Mouse (Mus musculus) spleen, adult 2 months (tissue): ENCODE results near the gene Mrpl55. TPM values are rescaled to one million over a fixed set of nuclear protein-coding genes. Genes with fewer than 3 reads are reported as not detected.

Source experiments
- DNase-seq, 2 experiments: peaks; one replicate each; pipeline versions ENCODE4 v3.0.0 to v3.0.0-alpha.2; 2012 to 2021; ENCODE audit warnings: low spot score in 2 of 2, low read depth in 1 of 2
- H3K27ac ChIP-seq: fragments of 200-500 bp; 2 replicates; pipeline ENCODE4 v1.5.1; 2012; ENCODE audit warnings: low read length, inconsistent platforms; ENCODE audit not compliant: insufficient read depth
- H3K27me3 ChIP-seq: fragments of 200-500 bp; 2 replicates; pipeline ENCODE4 v1.6.1; 2012; ENCODE audit warnings: mild to moderate bottlenecking, moderate library complexity, low read length, inconsistent platforms; ENCODE audit not compliant: control insufficient read depth, insufficient read depth
- H3K36me3 ChIP-seq: fragments of 200-500 bp; 2 replicates; pipeline ENCODE4 v1.6.1; 2012; ENCODE audit warnings: mild to moderate bottlenecking, low read length, inconsistent platforms; ENCODE audit not compliant: control insufficient read depth, insufficient read depth
- H3K4me1 ChIP-seq: fragments of 200-500 bp; 2 replicates; pipeline ENCODE4 v1.6.1; 2011; ENCODE audit warnings: inconsistent platforms; ENCODE audit not compliant: control insufficient read depth, insufficient read depth, insufficient read length
- H3K4me3 ChIP-seq: fragments of 200-500 bp; 2 replicates; pipeline ENCODE4 v1.5.1; 2011; ENCODE audit warnings: mild to moderate bottlenecking, inconsistent platforms; ENCODE audit not compliant: insufficient read depth, insufficient read length; ENCODE audit errors: extremely low read depth
- CTCF ChIP-seq: fragments of 200-500 bp; IDR thresholded peaks from 2 replicates; pipeline ENCODE4 v1.5.1; 2011; ENCODE audit warnings: mild to moderate bottlenecking, inconsistent platforms; ENCODE audit not compliant: insufficient read depth, insufficient read length, insufficient replicate concordance; ENCODE audit errors: extremely low read depth
- POLR2A ChIP-seq: fragments of 200-500 bp; IDR thresholded peaks from 2 replicates; pipeline ENCODE4 v1.6.1; 2011; ENCODE audit warnings: low read depth, low read length, inconsistent platforms
- WGBS: fragments of 180-500 bp; shearing (Covaris S2); methylation state at CpG from one replicate; pipeline ENCODE4 v1.1.7; 2018; 5-methylcytosine and 5-hydroxymethylcytosine counted together
- polyA plus RNA-seq: library from polyadenylated mRNA; depleted of rRNA; stranded (reverse); fragments of >200 nt; gene quantifications from 2 replicates; pipeline ENCODE4 v1.2.3, GENCODE M21; 2012

The Mrpl55 gene
- polyA plus RNA-seq, 1 experiment: 16.1 TPM

DNA sequence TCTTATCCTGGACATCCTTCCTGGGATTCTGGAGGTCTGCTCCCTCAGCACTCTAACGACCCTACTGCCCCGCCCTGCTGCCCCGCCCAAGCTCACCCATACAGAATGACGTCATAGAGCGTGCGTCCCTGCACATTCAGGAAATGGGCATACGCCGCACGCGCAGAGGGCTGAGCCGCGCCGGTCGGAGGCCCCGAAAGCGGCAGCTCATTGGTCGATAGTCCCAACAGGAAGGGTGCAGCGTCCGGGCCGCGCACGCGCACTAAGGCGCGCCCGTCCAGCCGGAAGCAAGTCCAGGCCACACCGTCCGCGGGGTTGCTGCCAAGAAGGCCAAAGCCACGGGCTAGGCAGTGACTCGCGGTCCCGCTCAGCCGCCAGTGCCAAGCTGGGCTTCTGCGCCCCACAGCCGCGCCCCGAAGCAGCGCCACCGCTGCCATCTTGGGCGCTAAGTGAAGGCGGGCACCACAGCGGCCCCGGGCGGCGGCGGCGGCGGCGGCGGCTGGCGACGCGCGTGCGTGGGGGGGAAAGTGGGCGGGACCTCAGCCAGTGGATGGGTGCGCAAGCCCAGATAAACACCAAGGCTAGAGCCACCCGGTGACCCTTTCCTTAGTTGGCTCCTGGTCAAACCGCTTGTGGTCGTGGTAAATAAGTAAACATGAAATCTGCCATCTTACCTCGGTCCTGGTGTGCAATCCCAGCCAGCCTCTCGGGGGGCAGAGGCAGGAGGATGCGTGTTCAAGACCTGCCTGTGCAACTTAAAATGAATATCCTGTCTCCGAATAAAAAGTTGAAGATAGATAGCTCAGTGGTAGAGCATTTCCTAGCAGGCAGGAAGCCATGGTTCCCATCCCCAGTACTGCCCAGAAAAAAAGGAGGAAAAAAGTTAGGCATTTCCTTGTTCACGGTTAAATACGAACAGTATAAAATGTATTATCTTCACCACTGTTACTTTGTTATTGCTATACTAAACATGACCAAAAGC, 38.7 kb upstream of the Mrpl55 start, which contains the start of gene Iba57:
TSS of gene Iba57 (minus strand) at position 485 of the 982 bp plus-strand sequence.
- peak within 1 kb of the TSS; percentile 99 for H3K27ac ChIP-seq
- H3K4me1 ChIP-seq: no peaks in the 10 kb centered on the region
- H3K36me3 ChIP-seq: peaks cover 3% of the 10 kb centered on the region; the same call in 1 of the 2 replicates
- DNase-seq: peak; percentile 95 to 97
- WGBS: 2% methylated on average over 68 of the region's 68 CpGs
- peak within 1 kb of the TSS; percentile 95 for H3K4me3 ChIP-seq
- no peak for TF ChIP-seq CTCF
- TF ChIP-seq POLR2A: peak; percentile 86
- no peaks in the 10 kb centered on the region for H3K27me3 ChIP-seq

DNA sequence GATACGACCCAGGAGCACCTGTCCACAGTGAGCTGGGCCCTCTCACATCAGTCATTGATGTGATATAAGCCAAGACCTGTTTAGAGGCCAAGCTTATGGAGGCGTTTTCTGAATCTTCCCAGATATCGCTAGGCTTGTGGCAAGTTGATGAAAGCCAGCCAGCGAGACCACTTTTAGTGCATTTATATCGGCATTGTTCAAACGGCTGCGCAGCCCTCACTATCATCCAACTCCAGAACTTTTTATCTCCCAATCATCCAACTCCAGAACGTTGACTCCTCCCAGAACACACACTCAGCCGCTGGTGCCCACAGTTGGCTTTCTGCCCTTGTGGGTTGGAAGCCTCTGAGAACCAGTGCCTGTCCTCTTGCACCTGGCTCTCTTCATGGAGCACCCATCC, 37.9 kb upstream of the Mrpl55 start:
- TF ChIP-seq CTCF: no peak
- no peak for TF ChIP-seq POLR2A
- Histone ChIP-seq H3K27ac (peak overlapping the region; percentile 66; the same call in 1 of the 2 replicates), H3K36me3 (no peaks in the 10 kb centered on the region), H3K4me3 (no peak overlapping the region), H3K4me1 (no peaks in the 10 kb centered on the region), H3K27me3 (no peaks in the 10 kb centered on the region)
- DNase-seq: no peak
- WGBS: 72% methylated on average over 9 of the region's 9 CpGs

DNA sequence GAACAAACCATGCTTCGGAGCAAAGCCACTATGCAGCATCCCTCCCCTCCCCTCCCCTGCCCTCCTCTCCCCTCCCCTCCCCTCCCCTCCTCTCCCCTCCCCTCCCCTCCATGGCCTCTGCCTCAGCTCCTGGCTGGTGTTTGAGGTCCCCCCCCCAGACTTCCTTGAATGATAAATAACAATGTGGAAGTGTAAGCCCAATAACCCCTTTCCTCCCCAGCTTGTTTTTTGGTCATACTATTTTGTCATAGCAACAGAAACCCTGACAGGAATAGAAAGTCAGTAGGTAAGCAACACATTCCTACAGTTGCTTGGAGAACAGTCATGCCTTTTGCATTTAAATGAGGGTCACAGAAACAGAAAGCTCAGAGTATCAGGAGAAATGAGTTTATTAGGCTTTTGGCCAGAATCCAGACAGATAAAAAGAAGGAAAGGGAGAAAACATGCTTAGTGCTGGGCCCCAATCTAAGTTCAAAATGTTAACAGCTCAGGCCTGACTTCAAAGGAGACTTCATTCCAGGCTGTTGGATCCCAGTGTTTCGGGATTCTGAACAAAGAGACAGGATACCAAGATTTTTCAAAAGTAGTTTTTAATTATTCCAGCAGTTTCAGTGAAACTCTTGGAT, 36.6 kb upstream of the Mrpl55 start:
- no peaks in the 10 kb centered on the region for H3K4me1 ChIP-seq
- no peak overlapping the region for H3K4me3 ChIP-seq
- H3K36me3 ChIP-seq: no peaks in the 10 kb centered on the region
- no peak for TF ChIP-seq CTCF
- no peak for TF ChIP-seq POLR2A
- no peak overlapping the region for H3K27ac ChIP-seq
- no peaks in the 10 kb centered on the region for H3K27me3 ChIP-seq
- 69% methylated on average over 2 of the region's 2 CpGs for WGBS
- DNase-seq: no peak

DNA sequence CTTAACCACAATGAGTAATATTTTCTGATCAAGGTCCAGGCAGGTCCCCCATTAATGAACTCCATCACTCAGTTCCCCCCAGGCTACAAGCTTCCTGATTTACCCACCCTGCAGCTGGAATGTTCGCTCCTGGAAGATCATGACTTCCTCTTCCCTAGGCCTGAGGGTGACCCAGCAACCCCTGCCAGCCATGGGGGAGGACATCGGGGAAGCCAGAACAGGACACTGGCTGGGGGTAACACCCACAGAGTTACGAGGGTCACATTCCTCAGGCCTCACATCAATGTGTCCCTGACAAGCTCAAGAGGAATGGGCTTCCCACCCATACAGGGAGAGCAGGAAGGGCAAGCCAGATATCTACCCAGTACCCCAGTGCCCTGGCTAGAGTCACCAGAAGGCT, 32.5 kb upstream of the Mrpl55 start:
- H3K36me3 ChIP-seq: no peaks in the 10 kb centered on the region
- DNase-seq: no peak
- 87% methylated on average over 3 of the region's 3 CpGs for WGBS
- H3K4me1 ChIP-seq: no peaks in the 10 kb centered on the region
- H3K27ac ChIP-seq: no peak overlapping the region
- H3K4me3 ChIP-seq: no peak overlapping the region
- no peak for TF ChIP-seq CTCF
- TF ChIP-seq POLR2A: no peak
- H3K27me3 ChIP-seq: no peaks in the 10 kb centered on the region

DNA sequence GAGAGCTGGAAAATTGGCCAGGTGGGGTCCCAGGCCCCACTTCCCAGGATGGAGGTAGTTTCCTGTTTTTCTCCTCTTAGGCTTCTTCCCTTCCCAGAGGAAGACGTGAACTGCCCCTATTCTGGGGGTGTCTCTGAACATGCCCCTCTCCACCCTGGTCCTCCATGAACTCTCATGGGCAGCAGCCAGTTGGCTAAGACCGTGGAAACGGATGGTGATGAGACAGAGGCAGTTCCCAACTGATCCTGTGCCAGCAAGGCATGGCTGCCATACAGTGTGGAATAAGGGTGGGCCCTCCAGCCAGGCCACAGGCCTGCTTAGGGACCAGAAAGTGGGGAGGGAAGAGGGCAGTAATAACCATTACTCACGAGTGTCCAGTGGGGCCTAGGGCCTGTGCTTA, 31.7 kb upstream of the Mrpl55 start:
- no peak for DNase-seq
- H3K4me1 ChIP-seq: no peaks in the 10 kb centered on the region
- no peak overlapping the region for H3K4me3 ChIP-seq
- H3K36me3 ChIP-seq: no peaks in the 10 kb centered on the region
- TF ChIP-seq POLR2A (no peak), CTCF (no peak)
- 81% methylated on average over 4 of the region's 4 CpGs for WGBS
- no peak overlapping the region for H3K27ac ChIP-seq
- H3K27me3 ChIP-seq: no peaks in the 10 kb centered on the region

DNA sequence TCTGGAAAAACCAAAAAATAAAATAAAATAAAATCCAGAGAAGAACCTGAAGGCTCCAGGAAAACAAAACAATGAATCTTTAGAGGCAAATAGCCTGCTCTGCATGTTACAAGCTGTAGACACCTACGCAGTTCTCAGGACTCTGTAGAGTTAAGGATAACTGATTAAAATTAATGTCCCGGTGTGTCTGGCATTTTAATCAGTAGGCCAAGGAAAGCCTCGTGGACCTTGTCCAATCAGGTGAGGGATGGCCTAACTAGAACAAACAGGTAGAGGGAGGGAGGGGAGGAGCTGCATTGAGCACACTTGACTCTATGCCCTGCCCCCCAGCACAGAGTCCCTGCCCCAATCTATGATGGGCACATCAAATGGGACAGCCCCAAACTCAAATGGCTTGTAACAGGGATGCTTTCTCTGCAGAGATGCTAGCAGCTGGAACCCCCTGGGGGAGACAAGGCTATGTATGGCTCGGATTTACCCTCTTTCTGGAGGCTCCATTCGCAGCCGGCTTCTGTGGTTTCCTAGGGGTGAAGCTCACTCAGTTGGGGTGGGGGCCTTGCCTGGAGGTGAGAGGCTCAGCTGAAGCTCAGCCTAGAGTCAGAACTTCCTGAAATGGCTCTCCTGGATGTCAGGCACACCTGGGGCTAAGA, 28.0 kb upstream of the Mrpl55 start:
- TF ChIP-seq POLR2A (no peak), CTCF (no peak)
- WGBS: 62% methylated on average over 6 of the region's 6 CpGs
- Histone ChIP-seq H3K4me1 (no peaks in the 10 kb centered on the region), H3K36me3 (no peaks in the 10 kb centered on the region), H3K27me3 (peaks cover 7% of the 10 kb centered on the region), H3K4me3 (no peak overlapping the region), H3K27ac (no peak overlapping the region)
- DNase-seq: no peak
